23 mouse cellular contexts compared by ENCODE assay signal in genomic region chr12:79046171-79046570, GRCm38 (mm10).
"Had no signal": no experiment of that assay in that cellular context is flagged by ENCODE, and none has a peak within 500 bp of the region (broad histone marks: within the 10 kb centered on the region; RNA-seq: fewer than 3 reads in every experiment).

No protein-coding gene starts in this region.

- H3K9ac ChIP-seq: limb, embryonic 12.5 days; liver, embryonic 12.5 days; liver, embryonic 15.5 days; midbrain, embryonic 12.5 days; midbrain, embryonic 15.5 days; neural tube, embryonic 12.5 days; neural tube, embryonic 15.5 days; stomach, embryonic 15.5 days had no signal

- H3K4me3 ChIP-seq: left cerebral cortex, adult 2 months; limb, embryonic 12.5 days; liver, embryonic 12.5 days; liver, embryonic 15.5 days; midbrain, embryonic 12.5 days; midbrain, embryonic 15.5 days; neural tube, embryonic 12.5 days; neural tube, embryonic 15.5 days; stomach, embryonic 15.5 days had no signal

- H3K4me1 ChIP-seq: midbrain, embryonic 12.5 days; midbrain, embryonic 15.5 days; neural tube, embryonic 12.5 days; neural tube, embryonic 15.5 days; stomach, embryonic 15.5 days had no signal

- ATAC-seq: intestine, embryonic 16.5 days; liver, embryonic 12.5 days; midbrain, embryonic 15.5 days had no signal

- DNase-seq: kidney, adult 2 months; kidney, postnatal 10 days; kidney, postnatal 36 days; layer of hippocampus, postnatal 36 days; liver; lung, adult 18-20 months; lung, postnatal 14 days; right cerebral cortex, adult 18-20 months; right cerebral cortex, postnatal 25 days; spleen, adult 18-20 months; thymus, adult 2 months; thymus, postnatal 25 days had no signal

- H3K36me3 ChIP-seq: liver, embryonic 12.5 days; liver, embryonic 15.5 days; stomach, embryonic 15.5 days had no signal

- H3K4me2 ChIP-seq: limb, embryonic 12.5 days; liver, embryonic 12.5 days; liver, embryonic 15.5 days; midbrain, embryonic 12.5 days; midbrain, embryonic 15.5 days; neural tube, embryonic 12.5 days; neural tube, embryonic 15.5 days; stomach, embryonic 15.5 days had no signal

- H3K27me3 ChIP-seq: limb, embryonic 12.5 days; liver, embryonic 12.5 days; liver, embryonic 15.5 days; midbrain, embryonic 12.5 days; midbrain, embryonic 15.5 days; neural tube, embryonic 12.5 days; neural tube, embryonic 15.5 days; stomach, embryonic 15.5 days had no signal

- H3K9me3 ChIP-seq: liver, embryonic 12.5 days; liver, embryonic 15.5 days; midbrain, embryonic 12.5 days; midbrain, embryonic 15.5 days; neural tube, embryonic 12.5 days; neural tube, embryonic 15.5 days; stomach, embryonic 15.5 days had no signal

- H3K27ac ChIP-seq: left cerebral cortex, adult 2 months; limb, embryonic 12.5 days; liver, embryonic 12.5 days; liver, embryonic 15.5 days; macrophage; midbrain, embryonic 12.5 days; midbrain, embryonic 15.5 days; neural tube, embryonic 12.5 days; neural tube, embryonic 15.5 days; stomach, embryonic 15.5 days had no signal
